In the genomic region with DNA sequence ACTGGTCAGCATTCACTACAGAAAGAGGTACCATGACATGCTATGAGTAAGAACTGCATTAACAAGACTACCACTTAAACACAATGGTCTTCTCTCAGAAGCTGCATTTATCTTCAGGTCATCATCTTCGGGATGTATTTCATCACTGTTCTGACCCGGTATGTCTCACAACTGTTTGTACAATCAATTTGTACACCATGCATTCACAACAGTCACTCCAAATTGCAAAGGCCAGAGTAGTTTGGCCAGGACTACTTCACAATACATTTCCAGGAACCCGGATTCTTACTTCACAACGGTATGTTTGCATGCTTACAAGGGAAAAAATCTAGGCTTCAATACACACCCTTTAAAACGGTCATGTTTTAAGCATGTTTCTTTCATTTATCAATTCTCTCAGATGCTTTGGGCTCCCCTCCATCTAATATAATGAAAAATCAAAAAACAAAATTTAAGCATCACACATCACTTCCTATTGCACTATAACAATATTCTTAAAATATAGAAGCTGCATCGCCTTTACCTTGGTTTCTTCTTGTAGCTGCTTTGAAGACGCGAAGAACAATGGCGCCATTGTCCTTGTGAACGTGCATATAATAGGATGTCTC, we compare ENCODE assay signal across 9 mouse cellular contexts. TPM values are rescaled to one million over a fixed set of nuclear protein-coding genes. Genes with fewer than 3 reads are reported as not detected.
DNase-seq lines count a peak whose midpoint lies in the region; ATAC-seq and TF ChIP-seq lines count a peak whose summit lies in the region.
"Had no signal": no experiment of that assay in that cellular context is flagged by ENCODE, and none has a peak within 500 bp of the region (broad histone marks: within the 10 kb centered on the region; RNA-seq: fewer than 3 reads in every experiment).

No protein-coding gene starts in this region.

- intact Hi-C loops in heart, postnatal 36 days (cut with DNase I): loop anchor here (1.0 kb wide), 2 partner anchors 41 to 83 kb away; no protein-coding TSS in a partner anchor
- intact Hi-C loops in left cerebral cortex, postnatal 4 days (cut with DNase I): loop anchor here (5.0 kb wide), 1 partner anchor 40 kb away; a partner anchor contains a TSS

- DNase-seq in heart, postnatal 36 days: no peak
- no peak for DNase-seq in layer of hippocampus, adult 11-12 months (ENCODE audit: low spot score)
- DNase-seq in gastrocnemius, adult 8-10 months (ENCODE audit: low spot score in 2 of 2): no peak
- no peak for DNase-seq in left cerebral cortex, postnatal 4 days

- no peaks in the 10 kb centered on the region for H3K9me3 ChIP-seq in heart, embryonic 11.5 days (replicated peaks; ENCODE audit: control insufficient read depth, low read length)
- no peaks in the 10 kb centered on the region for H3K9me3 ChIP-seq in E14TG2a.4 (ENCODE audit: low read length)
- H3K9me3 ChIP-seq in forebrain, embryonic 15.5 days: no peaks in the 10 kb centered on the region

- H3K9ac ChIP-seq in heart, embryonic 11.5 days (ENCODE audit: low read depth, low read length): peak overlapping the region; percentile 89
- H3K9ac ChIP-seq in forebrain, embryonic 15.5 days (replicated peaks): peak overlapping the region; percentile 97

- WGBS in heart, embryonic 11.5 days (ENCODE audit: insufficient replicate concordance): under 1% methylated on average over 10 of the region's 10 CpGs
- WGBS in forebrain, embryonic 15.5 days: under 1% methylated on average over 10 of the region's 10 CpGs
- WGBS in macrophage (ENCODE audit: missing documents): 4% methylated on average over 10 of the region's 10 CpGs

- H3K36me3 ChIP-seq in heart, embryonic 11.5 days (ENCODE audit: control insufficient read depth, insufficient read depth, low read length): peaks cover 8% of the 10 kb centered on the region
- peaks cover 31% of the 10 kb centered on the region for H3K36me3 ChIP-seq in E14TG2a.4 (ENCODE audit: insufficient read depth, low read length)
- H3K36me3 ChIP-seq in forebrain, embryonic 15.5 days: peaks cover 16% of the 10 kb centered on the region
- no peaks in the 10 kb centered on the region for H3K36me3 ChIP-seq in macrophage (ENCODE audit: inconsistent target)

- H3K79me2 ChIP-seq in macrophage (ENCODE audit: inconsistent target): peaks cover 7% of the 10 kb centered on the region

- H3K4me2 ChIP-seq in heart, embryonic 11.5 days: peak overlapping the region; percentile 94
- H3K4me2 ChIP-seq in forebrain, embryonic 15.5 days (replicated peaks): peak overlapping the region; percentile 65

- no peak for ATAC-seq in heart, embryonic 11.5 days (replicated peaks; ENCODE audit: insufficient number of reproducible peaks, low FRiP score, low TSS enrichment)
- no peak for ATAC-seq in forebrain, embryonic 15.5 days (replicated peaks)

- no peak for TF ChIP-seq CTCF in E14TG2a.4 (conservative IDR thresholded peaks at IDR 0.05; ENCODE audit: low read length)

- no peaks in the 10 kb centered on the region for H3K27me3 ChIP-seq in heart, embryonic 11.5 days (ENCODE audit: control insufficient read depth, insufficient read depth, low read length)
- no peaks in the 10 kb centered on the region for H3K27me3 ChIP-seq in E14TG2a.4 (ENCODE audit: insufficient read depth, low read length)
- H3K27me3 ChIP-seq in forebrain, embryonic 15.5 days: no peaks in the 10 kb centered on the region
- H3K27me3 ChIP-seq: Patski had no signal

- H3K4me3 ChIP-seq in heart, embryonic 11.5 days (ENCODE audit: low read depth, low read length): peak overlapping the region; percentile 60
- peak overlapping the region; percentile 98 for H3K4me3 ChIP-seq in E14TG2a.4 (replicated peaks; ENCODE audit: low read length)
- peak overlapping the region; percentile 94 for H3K4me3 ChIP-seq in forebrain, embryonic 15.5 days
- H3K4me3 ChIP-seq in macrophage (ENCODE audit: inconsistent target): peak overlapping the region; percentile 83

- H3K4me1 ChIP-seq in heart, embryonic 11.5 days (ENCODE audit: control insufficient read depth, insufficient read depth, low read length): peaks cover 11% of the 10 kb centered on the region
- H3K4me1 ChIP-seq in E14TG2a.4 (replicated peaks; ENCODE audit: low read depth, low read length): peaks cover 35% of the 10 kb centered on the region
- H3K4me1 ChIP-seq in forebrain, embryonic 15.5 days: peaks cover 28% of the 10 kb centered on the region

- H3K27ac ChIP-seq in heart, embryonic 11.5 days (ENCODE audit: low read depth, low read length): peak overlapping the region; percentile 74
- H3K27ac ChIP-seq in forebrain, embryonic 15.5 days (replicated peaks): peak overlapping the region; percentile 95
- H3K27ac ChIP-seq in macrophage: peak overlapping the region; percentile 71

RNA-seq across cellular contexts. Expression of a gene that starts 25.8 kb away (rescaled TPM):
- polyA plus RNA-seq in heart, embryonic 11.5 days (2014; fragmentation: Nextera tagmentation; extraction: Ambion mirVana): 5.9 and 7.8 TPM in 2 replicates
- total RNA-seq in heart, postnatal 36 days (2021): 10 to 100 TPM in 1 of 2 experiments, 1 to 10 TPM in 1; 9.2 to 10.1 TPM
- polyA plus RNA-seq in forebrain, embryonic 15.5 days (2015; fragmentation: Nextera tagmentation; extraction: Ambion mirVana): 17.1 and 18.5 TPM in 2 replicates
- total RNA-seq in macrophage (2018; cell fraction: chromatin; rRNA removed): 10 to 100 TPM in 23 of 26 experiments, 1 to 10 TPM in 3; 9.8 to 56.9 (median 17.5) TPM
- total RNA-seq in macrophage (2018; cell fraction: cytosol; rRNA removed): 10 to 100 TPM in 1 of 26 experiments, 1 to 10 TPM in 25; 3.0 to 10.2 (median 7.4) TPM
- total RNA-seq in macrophage (2018; cell fraction: nucleus; rRNA removed): 10 to 100 TPM in 20 of 26 experiments, 1 to 10 TPM in 6; 5.9 to 40.8 (median 14.6) TPM
- 3.5 to 7.6 TPM (median 7.1 TPM) in 3 replicates for polyA plus RNA-seq in macrophage (2018)
- total RNA-seq in gastrocnemius, adult 8-10 months (2022): 10 to 100 TPM; 11.8 to 13.6 (median 12.7) TPM
- total RNA-seq in left cerebral cortex, postnatal 4 days (2021): 10 to 100 TPM; 17.5 to 19.7 TPM

RNA-seq across cellular contexts. Expression of a gene that starts 39.7 kb away (rescaled TPM):
- polyA plus RNA-seq in heart, embryonic 11.5 days (2014; fragmentation: Nextera tagmentation; extraction: Ambion mirVana): 65.3 and 70.1 TPM in 2 replicates
- total RNA-seq in heart, postnatal 36 days (2021): 10 to 100 TPM; 59.9 to 63.2 TPM
- 120 and 123 TPM in 2 replicates for polyA plus RNA-seq in forebrain, embryonic 15.5 days (2015; fragmentation: Nextera tagmentation; extraction: Ambion mirVana)
- total RNA-seq in macrophage (2018; cell fraction: chromatin; rRNA removed): 100 to 1,000 TPM; 158 to 311 (median 218) TPM
- total RNA-seq in macrophage (2018; cell fraction: cytosol; rRNA removed): 10 to 100 TPM; 44.5 to 87.7 (median 64.7) TPM
- total RNA-seq in macrophage (2018; cell fraction: nucleus; rRNA removed): 100 to 1,000 TPM in 25 of 26 experiments, 10 to 100 TPM in 1; 93.2 to 233 (median 144) TPM
- 51.6 to 196 TPM (median 122 TPM) in 3 replicates for polyA plus RNA-seq in macrophage (2018)
- 10 to 100 TPM; 52.7 to 75.6 (median 65.9) TPM for total RNA-seq in gastrocnemius, adult 8-10 months (2022)
- total RNA-seq in left cerebral cortex, postnatal 4 days (2021): 100 to 1,000 TPM; 135 to 153 TPM

RNA-seq across cellular contexts. Expression of a gene that starts 58.6 kb away (rescaled TPM):
- 0.26 TPM in 1 of 2 replicates, not detected in the other for polyA plus RNA-seq in heart, embryonic 11.5 days (2014; fragmentation: Nextera tagmentation; extraction: Ambion mirVana)
- under 1 TPM in 1 of 2 experiments, not detected in 1; 0.16 TPM for total RNA-seq in heart, postnatal 36 days (2021)
- 0.20 and 0.27 TPM in 2 replicates for polyA plus RNA-seq in forebrain, embryonic 15.5 days (2015; fragmentation: Nextera tagmentation; extraction: Ambion mirVana)
- not detected for total RNA-seq in macrophage (2018; cell fraction: chromatin; rRNA removed)
- total RNA-seq in macrophage (2018; cell fraction: cytosol; rRNA removed): not detected
- not detected for total RNA-seq in macrophage (2018; cell fraction: nucleus; rRNA removed)
- not detected in 3 replicates for polyA plus RNA-seq in macrophage (2018)
- under 1 TPM in 2 of 4 experiments, not detected in 2; 0.87 to 0.96 TPM for total RNA-seq in gastrocnemius, adult 8-10 months (2022)
- under 1 TPM in 1 of 2 experiments, not detected in 1; 0.24 TPM for total RNA-seq in left cerebral cortex, postnatal 4 days (2021)
- polyA plus RNA-seq: Patski had no signal
